Mouse (Mus musculus): ENCODE results near the gene Lipt2. TPM values are rescaled to one million over a fixed set of nuclear protein-coding genes. Genes with fewer than 3 reads are reported as not detected.

The Lipt2 gene
- total RNA-seq, 2 experiments from 2014 or later, result 4.1 to 4.2 TPM

DNA sequence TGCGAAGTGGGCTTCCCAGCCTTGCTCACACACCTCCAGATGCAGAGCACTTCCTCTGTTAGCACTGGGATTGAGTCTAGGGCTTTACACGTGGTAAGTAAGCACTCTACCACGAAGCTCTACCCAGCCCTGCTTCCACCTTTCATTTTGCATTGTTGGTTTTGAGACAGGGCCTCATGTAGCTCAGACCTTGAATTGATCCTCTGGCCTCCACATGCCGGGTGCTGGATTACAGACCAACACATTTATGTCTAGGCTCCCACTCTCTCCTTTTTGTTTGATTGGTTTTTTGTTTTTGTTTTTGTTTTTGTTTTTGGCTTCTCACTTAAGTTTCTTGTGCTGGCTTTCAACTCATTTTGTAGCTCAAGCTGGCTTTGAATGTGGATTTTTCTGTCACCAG is 11.7 kb downstream of the Lipt2 start:
- no peak for DNase-seq

DNA sequence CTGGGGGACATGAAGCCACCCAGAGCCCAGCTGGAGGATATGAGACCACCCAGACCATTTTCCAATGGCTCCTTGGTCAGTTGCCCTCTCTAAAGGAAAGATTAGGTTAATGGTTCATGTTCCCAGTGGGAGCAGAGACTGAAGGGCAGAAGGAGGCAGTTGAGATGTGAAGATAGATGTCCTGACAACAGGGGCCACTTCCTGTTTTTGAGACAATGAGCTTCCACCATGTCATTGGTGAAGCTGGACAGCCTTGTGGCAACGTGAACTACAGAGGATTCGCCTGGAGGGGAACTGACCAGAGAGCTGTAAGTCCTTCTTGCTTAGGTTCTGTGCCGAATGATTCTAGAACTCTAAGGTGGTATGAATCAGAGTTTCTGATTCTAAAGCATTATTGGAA is 17.2 kb downstream of the Lipt2 start, which contains the start of gene Kcne3:
TSS of gene Kcne3 (plus strand) at position 234 of the 400 bp plus-strand sequence.
- no peak for DNase-seq

DNA sequence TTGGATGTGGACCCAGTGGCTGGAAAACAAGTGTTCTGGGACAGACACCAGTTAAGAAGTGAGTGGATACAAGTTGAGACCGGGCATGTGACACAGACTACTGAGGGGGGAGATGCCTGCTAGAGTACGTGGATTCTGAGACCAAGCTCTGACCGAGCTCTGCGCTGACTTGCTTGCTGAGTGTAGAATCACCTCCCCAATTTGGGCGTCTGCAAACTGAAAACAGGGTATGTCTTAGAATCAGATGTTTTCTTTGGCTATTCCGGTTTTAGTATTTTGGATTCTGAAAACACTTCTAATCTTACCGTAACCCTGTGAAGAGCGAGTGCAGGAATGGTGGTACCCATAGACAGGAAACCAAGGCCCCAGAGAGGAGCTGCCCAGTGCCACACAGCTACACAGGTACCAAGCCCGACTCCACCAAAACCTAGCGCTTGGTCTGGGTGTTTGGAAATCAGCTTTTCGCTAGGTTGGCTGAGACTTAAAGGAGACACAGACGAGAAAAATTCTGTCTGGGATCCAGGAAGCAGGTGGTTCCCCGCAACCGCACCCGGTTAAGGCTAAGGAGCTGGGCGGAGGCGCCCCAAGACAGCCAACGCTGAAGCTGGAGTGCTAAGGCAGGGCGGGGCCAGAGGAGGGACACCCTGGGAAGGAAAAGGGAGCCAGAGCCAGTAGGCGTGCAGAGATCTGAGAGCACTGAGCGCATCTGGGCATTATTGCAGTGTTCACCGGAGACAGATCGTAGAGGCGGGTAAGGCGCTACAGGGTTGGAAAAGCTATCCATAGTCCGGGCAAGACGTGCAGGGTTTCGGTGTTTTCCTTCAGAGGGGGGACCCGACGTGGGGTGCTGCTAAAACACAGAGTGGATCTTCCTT is 19.2 kb downstream of the Lipt2 start:
- DNase-seq, result peak; percentile 41

DNA sequence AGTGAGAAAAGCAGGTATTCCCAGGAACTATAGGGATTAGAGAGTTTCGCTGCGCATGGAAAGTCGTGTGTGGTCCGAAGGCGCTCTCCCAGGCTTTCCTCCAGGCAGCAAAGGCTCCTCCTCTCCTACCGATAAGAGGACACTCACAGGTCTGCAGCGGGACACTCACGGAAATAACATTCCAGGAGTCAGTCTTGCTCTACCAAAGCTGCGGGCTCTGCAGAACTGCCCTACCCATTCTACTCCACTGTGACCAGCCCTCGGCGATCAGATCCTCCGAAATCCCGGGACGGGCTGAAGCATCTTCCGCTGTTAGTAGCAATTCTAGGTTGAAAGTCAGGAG is 19.8 kb downstream of the Lipt2 start:
- DNase-seq, result no peak

DNA sequence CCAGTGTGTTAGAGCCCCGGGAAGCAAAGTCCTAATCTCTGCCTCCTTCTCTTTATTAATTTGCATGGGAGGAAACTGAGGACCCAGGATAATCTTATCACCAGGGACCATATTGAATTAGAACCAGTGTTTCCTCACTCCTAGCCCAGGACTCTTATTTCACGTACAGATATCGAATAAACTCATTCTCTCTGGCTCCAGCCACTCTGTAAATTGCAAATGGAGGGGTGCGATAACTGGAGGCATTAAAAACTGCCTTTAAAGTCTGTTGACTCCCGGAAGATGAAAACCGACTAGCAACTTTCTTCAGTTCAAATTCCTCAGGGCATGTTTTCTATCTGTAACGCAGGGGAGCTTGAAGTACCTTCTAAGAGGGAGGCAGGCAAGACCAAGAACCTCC is 20.3 kb downstream of the Lipt2 start:
- DNase-seq, result no peak

DNA sequence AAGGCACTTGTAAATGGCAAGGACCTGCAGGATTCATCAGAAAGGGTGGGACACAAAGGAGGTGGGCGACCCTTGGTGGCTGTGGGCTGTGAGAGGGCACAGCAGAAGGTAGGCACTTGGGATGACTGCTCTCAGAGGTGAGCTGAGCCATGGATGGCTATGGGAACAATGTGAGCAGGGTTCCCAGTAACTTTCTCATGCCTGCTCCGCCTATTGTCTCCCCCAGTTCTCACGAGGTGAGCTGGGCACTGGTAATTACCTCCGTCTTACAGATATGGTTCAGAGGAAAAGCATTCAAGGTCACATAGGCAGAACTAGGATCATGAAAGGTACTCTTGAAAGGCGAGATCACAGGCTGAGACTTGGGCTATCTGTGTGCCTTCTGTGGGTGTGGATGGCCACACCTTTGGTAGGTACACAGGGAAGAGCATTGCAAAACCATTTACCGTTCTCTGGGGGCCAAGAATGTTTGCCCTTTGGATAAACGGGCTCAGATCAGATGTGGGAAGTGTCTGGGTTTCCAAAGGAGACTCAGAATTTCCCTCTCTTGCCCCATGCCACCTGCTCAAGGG is 20.8 kb downstream of the Lipt2 start:
- no peak for DNase-seq

- no peak for DNase-seq
Observed at GRCm38 (mm10) chr7:100181176-100181575, 22.1 kb downstream of the Lipt2 start.

DNA sequence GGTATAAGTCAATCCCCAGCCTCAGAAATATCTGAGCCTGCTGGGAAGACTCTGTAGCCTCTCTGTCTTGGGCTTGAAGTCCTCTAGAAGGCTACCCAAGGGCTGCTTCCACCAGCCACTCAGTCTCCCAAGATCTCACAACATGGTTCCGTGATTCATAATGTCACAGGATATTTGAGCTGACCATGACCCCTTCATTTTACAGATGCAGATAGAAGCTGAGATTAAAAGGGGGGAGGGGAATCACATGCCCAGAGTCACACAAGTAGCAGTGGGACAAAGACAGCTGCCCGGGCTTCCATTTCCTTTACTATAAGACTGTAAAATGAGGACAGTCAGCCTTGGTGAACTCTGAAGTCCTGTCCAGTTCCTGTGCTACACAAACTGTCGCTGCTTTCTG is 22.5 kb downstream of the Lipt2 start:
- DNase-seq, result no peak

DNA sequence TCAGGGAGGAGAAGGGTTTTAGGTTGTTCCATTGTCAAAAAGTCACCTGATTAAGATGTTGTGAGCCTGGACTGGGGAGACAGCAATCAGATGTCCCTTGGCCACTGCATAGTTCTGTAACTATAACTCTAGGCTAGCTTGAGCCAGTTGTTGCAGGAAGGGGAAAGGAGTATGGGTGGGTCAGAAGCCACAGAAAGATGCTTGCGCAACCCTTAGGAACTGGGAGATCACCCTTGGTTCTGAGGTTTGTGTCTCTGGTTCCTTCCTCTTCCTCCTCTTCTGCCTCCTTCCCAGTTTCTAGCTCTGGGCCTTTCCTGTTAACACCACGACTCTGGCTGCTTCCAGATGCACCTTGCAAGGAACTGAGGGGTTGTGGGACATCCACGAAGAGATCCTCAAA is 23.3 kb downstream of the Lipt2 start:
- DNase-seq, result no peak

DNA sequence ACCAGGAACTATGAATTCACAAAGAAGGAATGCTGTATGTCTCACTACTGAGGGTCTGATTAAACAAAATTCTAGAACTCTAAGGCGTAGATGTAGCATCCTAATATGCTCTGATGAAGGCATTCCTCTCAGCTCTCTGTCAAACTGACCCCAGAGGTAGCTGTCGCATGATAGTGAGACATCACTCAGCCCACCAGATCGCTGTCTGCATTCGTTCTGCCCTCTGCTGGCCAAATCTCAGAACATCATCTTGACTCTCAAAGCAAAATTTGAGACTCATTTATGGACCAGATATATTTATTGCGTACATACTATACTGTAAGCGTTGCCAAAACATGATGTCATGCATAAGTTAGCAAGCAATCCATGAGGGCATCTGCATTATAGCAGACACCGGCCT is 28.5 kb downstream of the Lipt2 start:
- no peak for DNase-seq

- no peak for DNase-seq
Observed at GRCm38 (mm10) chr7:100190167-100190566, 31.1 kb downstream of the Lipt2 start.

DNA sequence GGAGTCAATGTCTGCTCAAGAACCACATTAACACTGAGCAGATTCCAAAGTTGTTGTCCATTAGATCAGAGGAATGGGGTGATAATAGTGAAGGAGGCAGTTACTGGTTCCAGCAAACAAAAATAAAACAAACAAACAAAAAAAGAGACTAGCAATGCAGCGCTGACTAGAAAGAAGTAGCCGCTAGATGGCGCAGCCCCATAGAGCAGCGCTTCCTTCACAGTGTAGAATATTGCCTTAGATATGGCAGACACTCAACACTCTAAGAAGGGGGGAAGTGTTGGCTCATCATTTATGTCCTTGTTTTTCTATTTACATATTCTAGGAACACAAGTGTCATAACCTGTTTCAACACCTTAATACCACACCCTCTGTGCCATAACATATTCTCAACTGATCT is 31.7 kb downstream of the Lipt2 start:
- DNase-seq, result no peak

DNA sequence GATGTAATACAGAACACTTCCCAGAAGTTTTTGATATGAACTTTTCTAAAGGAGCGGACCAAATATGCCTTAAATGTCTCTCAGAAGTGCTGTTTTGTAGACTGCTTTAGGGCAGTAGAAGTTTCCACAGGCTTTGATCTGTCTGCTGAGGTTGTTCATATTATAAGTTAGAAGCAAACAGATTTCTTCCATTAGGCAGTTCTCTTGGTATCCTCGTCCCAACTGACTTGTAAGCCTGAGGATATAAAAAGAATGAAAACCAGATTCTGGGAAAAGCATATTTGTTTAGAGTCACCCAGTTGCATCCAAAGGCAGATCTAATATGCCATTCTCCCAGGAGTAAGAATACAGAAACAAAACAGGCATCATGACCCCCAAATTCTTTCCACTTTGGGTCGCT is 42.1 kb downstream of the Lipt2 start:
- no peak for DNase-seq

DNA sequence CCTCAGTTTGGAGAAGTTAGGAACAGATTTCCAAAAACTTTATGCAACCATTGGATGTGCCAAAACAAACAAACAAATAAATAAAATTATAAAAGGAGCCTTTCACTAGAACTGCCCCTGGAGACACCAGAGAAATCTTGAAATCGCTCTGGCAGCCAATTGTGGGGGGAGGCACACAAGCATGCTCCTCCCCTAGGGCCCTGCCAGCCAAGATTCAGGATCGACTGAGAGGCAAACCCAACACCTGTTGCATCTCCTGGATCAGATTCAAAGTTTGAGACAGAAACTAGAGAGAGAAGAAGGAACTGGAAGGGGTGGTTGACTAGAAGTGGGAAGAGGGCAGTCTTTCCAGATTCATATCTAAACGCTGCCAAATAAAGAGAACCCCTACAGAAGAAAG is 44.5 kb downstream of the Lipt2 start:
- DNase-seq, result no peak

- DNase-seq, result no peak
Observed at GRCm38 (mm10) chr7:100204871-100205270, 45.8 kb downstream of the Lipt2 start.

DNA sequence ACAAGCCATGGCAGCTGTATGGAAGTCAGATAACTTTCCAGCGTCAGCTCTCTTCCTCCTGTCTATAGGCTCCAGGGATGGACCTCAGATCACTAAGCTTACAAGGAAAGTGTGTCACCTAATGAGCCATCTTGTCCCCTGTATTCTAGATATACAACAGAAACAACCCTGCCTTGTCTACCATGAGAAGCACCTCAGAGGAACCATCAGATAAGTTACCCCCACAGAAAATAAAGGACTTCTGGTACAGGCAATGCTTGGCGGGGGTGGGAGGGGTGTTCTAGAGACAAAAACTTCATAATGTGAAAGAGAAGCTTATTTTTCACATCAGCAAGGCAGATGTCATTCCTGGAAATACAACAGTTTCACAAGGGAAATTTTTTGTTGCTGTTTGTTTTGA is 47.1 kb downstream of the Lipt2 start:
- no peak for DNase-seq

DNA sequence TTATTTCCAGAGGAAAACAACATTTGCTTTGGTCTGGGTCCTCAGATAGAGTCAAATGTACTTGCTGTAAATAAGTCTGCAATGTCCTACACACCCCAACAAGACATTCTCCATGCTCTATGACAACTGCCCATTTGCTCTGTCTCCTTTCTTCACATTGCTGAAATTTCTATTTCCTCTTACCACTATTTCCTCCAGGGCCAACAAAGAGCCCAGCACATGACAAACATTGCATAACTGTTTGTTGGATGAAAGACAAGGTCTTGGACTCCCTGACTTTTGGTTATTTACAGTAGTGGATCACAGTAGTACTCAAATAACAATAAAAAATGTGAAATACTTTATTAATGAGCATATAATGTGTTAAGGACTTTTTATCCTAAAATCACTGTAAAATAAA is 48.8 kb downstream of the Lipt2 start:
- no peak for DNase-seq

Other genes with a start within 250 kb of the Lipt2 start
- gene Rnf169, start 178.8 kb upstream of the Lipt2 start, total RNA-seq (2021), result 1 to 10 TPM; 4.7 to 5.3 TPM
- gene Chrdl2, start 153.1 kb upstream of the Lipt2 start, total RNA-seq (2021), result 1 to 10 TPM; 1.8 to 3.1 TPM
- gene Pold3, start 37.7 kb upstream of the Lipt2 start, total RNA-seq (2021), result 1 to 10 TPM; 5.1 to 5.3 TPM
- under 1 TPM in 1 of 2 experiments, not detected in 1; 0.70 TPM for gene Kcne3, start 17.2 kb downstream of the Lipt2 start, total RNA-seq (2021)
- 10 to 100 TPM; 13.0 to 15.0 TPM for gene Pgm2l1, start 68.1 kb downstream of the Lipt2 start, total RNA-seq (2021)
- under 1 TPM; 0.61 to 0.75 TPM for gene P4ha3, start 126.2 kb downstream of the Lipt2 start, total RNA-seq (2021)
- gene C2cd3, start 213.0 kb downstream of the Lipt2 start, total RNA-seq (2021), result 1 to 10 TPM; 5.3 to 5.4 TPM
- gene Ppme1, start 213.0 kb downstream of the Lipt2 start, total RNA-seq (2021), result 10 to 100 TPM; 22.3 to 25.2 TPM